Mouse (Mus musculus): ENCODE data around the gene Fam120c.

DNA sequence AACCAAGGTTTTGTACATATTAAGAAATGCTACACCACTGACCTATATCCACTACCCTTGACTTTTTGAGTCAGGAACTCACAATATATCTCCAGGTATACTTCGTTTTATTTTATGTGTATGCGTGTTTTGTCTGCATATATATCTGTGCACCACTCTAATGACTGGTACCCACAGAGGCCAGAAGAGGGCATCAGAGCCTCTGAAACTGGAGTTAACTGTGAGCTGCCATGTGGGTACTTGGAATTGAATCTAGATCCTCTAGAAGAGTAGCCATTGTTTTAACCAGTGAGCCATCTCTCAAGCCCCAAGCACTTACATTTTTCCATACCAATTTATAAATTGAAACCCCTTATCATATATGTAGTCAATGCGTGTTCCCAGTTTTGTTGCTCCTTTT, 144.2 kb downstream of the Fam120c start:
- TF ChIP-seq CTCF (IDR thresholded peaks at IDR 0.05; ENCODE audit: low read depth) (peak; percentile 36; the same call in 1 of the 2 replicates), EP300 (IDR thresholded peaks at IDR 0.05; ENCODE audit: low read depth) (no peak)
